Mouse (Mus musculus) erythroblast, embryonic 14.5 days (primary cell): ENCODE data around the gene Prima1. TPM values are rescaled to one million over a fixed set of nuclear protein-coding genes. Genes with fewer than 3 reads are reported as not detected.

Experiments used
- H3K27me3 ChIP-seq: 2 replicates; pipeline ENCODE4 v1.6.1; 2012; ENCODE audit warnings: inconsistent platforms; ENCODE audit not compliant: control insufficient read depth
- H3K36me3 ChIP-seq: 2 replicates; pipeline ENCODE4 v1.6.1; 2012; ENCODE audit warnings: mild to moderate bottlenecking, inconsistent platforms; ENCODE audit not compliant: control insufficient read depth
- H3K4me1 ChIP-seq: 2 replicates; pipeline ENCODE4 v1.6.1; 2012; ENCODE audit warnings: inconsistent platforms; ENCODE audit not compliant: control insufficient read depth
- H3K4me3 ChIP-seq: replicated peaks from 2 replicates; pipeline ENCODE3; 2012; ENCODE audit warnings: moderate library complexity, mild to moderate bottlenecking, inconsistent platforms
- H3K9me3 ChIP-seq: 2 replicates; pipeline ENCODE4 v1.6.1; 2012; ENCODE audit warnings: low read length, inconsistent platforms, mixed read lengths; ENCODE audit not compliant: control insufficient read depth
- GATA1 ChIP-seq: IDR thresholded peaks from 2 replicates; pipeline ENCODE4 v1.6.1; 2012; ENCODE audit warnings: low read length, inconsistent platforms, mixed read lengths
- TAL1 ChIP-seq: IDR thresholded peaks from 3 replicates; pipeline ENCODE4 v1.6.1; 2012; ENCODE audit warnings: low read length, inconsistent platforms, mixed read lengths
- polyA plus RNA-seq: library from polyadenylated mRNA; stranded (reverse); fragments of >175 nt; gene quantifications from 2 replicates; pipeline ENCODE4 v1.2.3, GENCODE M21; 2012

The Prima1 gene
- polyA plus RNA-seq, 1 experiment = not detected

GRCm38 (mm10) chr12:103235856-103236255 lies 6.1 kb downstream of the Prima1 start:
- Histone ChIP-seq H3K9me3 (no peaks in the 10 kb centered on the region), H3K36me3 (no peaks in the 10 kb centered on the region), H3K27me3 (peaks cover 4% of the 10 kb centered on the region; the same call in 1 of the 2 replicates), H3K4me3 (no peak overlapping the region), H3K4me1 (no peaks in the 10 kb centered on the region)
- TF ChIP-seq GATA1 (no peak), TAL1 (no peak)

GRCm38 (mm10) chr12:103235251-103235650 lies 6.7 kb downstream of the Prima1 start:
- no peaks in the 10 kb centered on the region for H3K4me1 ChIP-seq
- no peak overlapping the region for H3K4me3 ChIP-seq
- no peaks in the 10 kb centered on the region for H3K9me3 ChIP-seq
- TF ChIP-seq GATA1 (no peak), TAL1 (no peak)
- H3K27me3 ChIP-seq = no peaks in the 10 kb centered on the region; the same call in 1 of the 2 replicates
- H3K36me3 ChIP-seq = no peaks in the 10 kb centered on the region

DNA sequence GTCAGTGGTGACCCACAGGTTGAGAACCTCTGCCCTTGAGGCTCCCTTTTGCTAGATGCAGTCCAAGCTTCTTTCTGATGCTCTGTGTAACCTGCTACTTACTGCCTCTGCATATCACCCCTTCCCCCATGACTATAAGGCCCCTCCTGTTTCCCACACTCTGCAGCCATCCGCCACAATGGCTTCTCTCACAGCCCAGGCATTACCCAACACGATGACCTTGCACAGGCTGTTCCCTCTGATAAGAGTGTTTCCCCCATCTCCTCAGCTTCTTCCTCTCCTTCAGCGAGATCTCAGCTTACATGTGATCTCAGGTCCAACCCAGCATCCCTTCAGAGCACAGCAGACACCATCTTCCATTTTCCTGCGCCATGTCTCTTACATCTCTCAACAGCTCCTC lies 12.9 kb downstream of the Prima1 start:
- no peak overlapping the region for H3K4me3 ChIP-seq
- TF ChIP-seq GATA1 (no peak), TAL1 (no peak)
- no peaks in the 10 kb centered on the region for H3K27me3 ChIP-seq
- no peaks in the 10 kb centered on the region for H3K4me1 ChIP-seq
- H3K36me3 ChIP-seq = no peaks in the 10 kb centered on the region
- no peaks in the 10 kb centered on the region for H3K9me3 ChIP-seq

GRCm38 (mm10) chr12:103226121-103226520 lies 15.8 kb downstream of the Prima1 start:
- Histone ChIP-seq H3K4me3 (no peak overlapping the region), H3K4me1 (no peaks in the 10 kb centered on the region), H3K9me3 (no peaks in the 10 kb centered on the region), H3K27me3 (no peaks in the 10 kb centered on the region), H3K36me3 (no peaks in the 10 kb centered on the region)
- no peak for TF ChIP-seq TAL1
- TF ChIP-seq GATA1 = no peak

DNA sequence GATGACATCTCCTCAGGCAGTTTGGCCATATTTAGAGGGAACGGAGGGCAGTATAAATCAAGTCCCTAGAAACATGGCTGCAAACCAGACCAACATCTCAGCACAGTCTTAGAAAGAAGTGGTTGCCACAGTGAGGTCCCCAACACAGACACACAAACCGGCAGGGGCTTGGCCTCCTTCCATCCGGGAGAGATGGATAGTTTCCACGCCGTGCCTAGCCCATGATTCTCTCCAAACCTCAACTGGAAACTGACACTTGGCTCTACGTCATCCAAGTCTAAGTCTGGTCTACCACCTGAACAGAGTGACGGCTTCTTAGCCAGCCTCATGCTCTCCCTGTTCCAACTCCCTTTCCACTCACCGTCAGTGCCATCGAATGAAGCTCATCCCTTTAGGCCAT lies 18.3 kb downstream of the Prima1 start:
- Histone ChIP-seq H3K4me3 (no peak overlapping the region), H3K36me3 (no peaks in the 10 kb centered on the region), H3K9me3 (no peaks in the 10 kb centered on the region), H3K4me1 (no peaks in the 10 kb centered on the region), H3K27me3 (no peaks in the 10 kb centered on the region)
- TF ChIP-seq GATA1 = no peak
- no peak for TF ChIP-seq TAL1

GRCm38 (mm10) chr12:103215877-103216610 lies 25.9 kb downstream of the Prima1 start:
- H3K27me3 ChIP-seq = no peaks in the 10 kb centered on the region
- H3K4me1 ChIP-seq = no peaks in the 10 kb centered on the region
- no peak overlapping the region for H3K4me3 ChIP-seq
- H3K9me3 ChIP-seq = peaks cover 6% of the 10 kb centered on the region; the same call in 1 of the 2 replicates
- no peak for TF ChIP-seq TAL1
- TF ChIP-seq GATA1 = no peak
- no peaks in the 10 kb centered on the region for H3K36me3 ChIP-seq

GRCm38 (mm10) chr12:103214797-103215196 lies 27.2 kb downstream of the Prima1 start:
- H3K36me3 ChIP-seq = no peaks in the 10 kb centered on the region
- no peaks in the 10 kb centered on the region for H3K4me1 ChIP-seq
- H3K4me3 ChIP-seq = no peak overlapping the region
- TF ChIP-seq TAL1 (no peak), GATA1 (no peak)
- H3K27me3 ChIP-seq = no peaks in the 10 kb centered on the region
- H3K9me3 ChIP-seq = peaks cover 6% of the 10 kb centered on the region; the same call in 1 of the 2 replicates

DNA sequence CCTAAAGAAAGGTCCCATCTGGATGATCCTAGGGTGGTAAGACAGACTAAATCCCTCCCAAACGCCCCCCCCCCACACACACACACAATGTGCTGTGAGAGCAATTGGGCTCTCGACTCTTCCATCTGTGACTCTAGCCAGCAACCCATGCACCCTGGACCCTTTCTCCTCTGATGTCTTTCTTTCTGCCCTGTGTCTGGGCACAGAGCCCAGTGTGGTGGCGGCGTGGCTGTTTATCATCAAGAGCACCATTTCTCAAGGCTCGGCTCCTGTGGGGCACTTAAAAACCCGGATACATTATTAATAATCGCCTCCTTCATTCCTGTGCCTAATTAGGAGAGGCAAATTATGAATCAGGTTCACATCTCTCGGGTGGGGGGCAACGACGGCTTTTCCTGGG lies 27.7 kb downstream of the Prima1 start:
- H3K9me3 ChIP-seq = peaks cover 7% of the 10 kb centered on the region; the same call in 1 of the 2 replicates
- no peaks in the 10 kb centered on the region for H3K27me3 ChIP-seq
- no peaks in the 10 kb centered on the region for H3K4me1 ChIP-seq
- no peak overlapping the region for H3K4me3 ChIP-seq
- TF ChIP-seq TAL1 = no peak
- H3K36me3 ChIP-seq = no peaks in the 10 kb centered on the region

GRCm38 (mm10) chr12:103213591-103213990 lies 28.4 kb downstream of the Prima1 start:
- Histone ChIP-seq H3K27me3 (no peaks in the 10 kb centered on the region), H3K36me3 (no peaks in the 10 kb centered on the region), H3K9me3 (peaks cover 11% of the 10 kb centered on the region), H3K4me3 (no peak overlapping the region), H3K4me1 (no peaks in the 10 kb centered on the region)
- TF ChIP-seq GATA1 (no peak), TAL1 (no peak)

- H3K27me3 ChIP-seq = no peaks in the 10 kb centered on the region
- no peak for TF ChIP-seq TAL1
- no peak for TF ChIP-seq GATA1
- H3K4me3 ChIP-seq = no peak overlapping the region
- no peaks in the 10 kb centered on the region for H3K4me1 ChIP-seq
- H3K9me3 ChIP-seq = peaks cover 11% of the 10 kb centered on the region
- H3K36me3 ChIP-seq = no peaks in the 10 kb centered on the region
Observed at GRCm38 (mm10) chr12:103211078-103211477, 30.9 kb downstream of the Prima1 start.
